Mouse (Mus musculus) stomach, postnatal 0 days (tissue): ENCODE measurements around the gene Chn2.

Source experiments
- CTCF ChIP-seq: IDR thresholded peaks from 2 replicates; pipeline ENCODE4 v1.5.1; 2016; ENCODE audit warnings: antibody characterized with exemption, low read depth, mild to moderate bottlenecking, moderate library complexity
- EP300 ChIP-seq: optimal IDR thresholded peaks from 2 replicates; pipeline ENCODE3; 2016; ENCODE audit warnings: antibody characterized with exemption

GRCm38 (mm10) chr6:54063878-54064277 lies 24.5 kb downstream of the Chn2 start:
- TF ChIP-seq CTCF = no peak
- no peak for TF ChIP-seq EP300
